Mouse (Mus musculus) spleen, adult 18-20 months (tissue): ENCODE results near the gene Map3k10.

Source experiments
- DNase-seq, 2 experiments: peaks; one replicate each; pipeline ENCODE4 v3.0.0; 2022; ENCODE audit warnings: mixed read lengths in 2 of 2

Gene Map3k10

DNA sequence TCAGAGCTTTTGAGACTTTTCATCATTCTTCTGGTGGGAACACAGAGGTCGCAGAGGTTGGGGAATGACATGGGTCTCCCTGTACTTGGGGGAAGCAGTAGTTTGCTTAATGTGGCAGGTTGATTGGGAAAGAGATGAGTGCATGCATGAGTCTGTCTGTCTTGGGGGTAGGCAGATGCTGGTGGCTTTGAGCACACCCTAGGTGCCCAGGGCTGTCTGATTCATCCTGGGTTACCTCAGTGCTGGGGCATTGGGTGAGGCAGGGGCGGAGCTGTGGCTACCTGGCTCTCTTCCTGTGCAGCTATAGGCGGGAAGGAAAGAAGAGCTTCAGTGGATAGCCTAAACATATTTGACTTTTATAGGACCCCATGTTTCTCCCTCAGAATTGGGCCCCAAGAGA, 66.3 kb downstream of the Map3k10 start:
- DNase-seq, result no peak

DNA sequence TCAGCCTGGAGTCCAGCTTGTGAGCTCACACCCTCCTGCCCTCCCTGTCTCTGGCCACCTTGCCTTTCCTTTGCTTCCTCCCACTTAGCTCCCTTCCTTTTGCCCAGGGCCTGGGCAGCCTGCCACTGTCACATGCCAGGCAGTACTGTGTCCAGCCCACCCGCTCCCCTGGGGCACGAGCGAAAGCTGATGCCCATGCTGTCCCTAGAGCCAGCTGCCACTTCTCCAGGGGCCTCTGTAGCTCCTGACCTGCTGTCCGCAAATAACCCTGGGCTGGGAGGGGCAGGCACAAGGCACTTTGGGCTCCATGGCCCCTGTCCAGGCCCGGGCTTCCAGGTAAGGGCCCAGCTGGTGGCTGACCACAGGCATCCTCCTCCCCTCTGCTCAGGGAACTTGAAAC, 66.8 kb downstream of the Map3k10 start:
- DNase-seq, result no peak

DNA sequence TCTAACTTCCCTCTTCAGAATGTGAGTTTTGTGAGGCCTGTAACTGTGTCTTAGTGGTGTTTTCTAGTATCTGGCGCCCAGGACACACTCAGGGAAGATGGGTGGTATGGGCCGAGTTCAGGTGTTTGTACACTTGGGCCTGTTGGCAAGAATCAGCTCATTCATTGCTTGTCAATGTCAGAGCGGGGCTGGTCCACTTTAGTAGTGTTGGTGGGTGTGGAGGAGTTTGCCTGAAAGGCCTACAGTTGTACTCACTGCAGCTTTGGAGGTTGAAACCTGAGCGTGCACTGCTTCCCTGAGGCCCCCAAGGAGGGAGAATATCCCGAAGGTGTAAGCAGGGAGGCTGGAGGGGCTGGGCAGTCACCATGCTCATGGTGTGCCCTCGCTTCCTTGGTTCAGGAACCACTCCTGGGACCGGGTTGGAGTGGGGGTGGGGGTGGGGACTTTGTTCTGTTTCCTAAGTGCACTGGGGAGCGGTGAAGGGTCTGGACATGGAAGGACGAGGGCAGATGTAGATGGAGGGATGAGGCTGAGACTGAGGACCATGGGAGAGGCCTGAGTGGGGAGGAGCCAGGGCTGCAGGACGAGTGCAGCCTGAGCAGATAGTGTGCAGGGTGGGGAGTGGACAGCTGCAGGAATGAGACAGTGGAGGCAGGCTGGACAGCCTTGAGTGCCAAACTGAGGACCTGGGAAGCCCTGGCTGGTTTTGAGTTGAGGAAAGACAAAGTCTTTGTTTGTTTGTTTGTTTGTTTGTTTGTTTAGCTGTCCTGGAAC, 67.7 kb downstream of the Map3k10 start:
- DNase-seq, result no peak
